Mouse (Mus musculus): ENCODE results near the gene Gm19668. TPM values are rescaled to one million over a fixed set of nuclear protein-coding genes. Genes with fewer than 3 reads are reported as not detected.
A peak's percentile ranks its signal among the peaks of the same experiment; 100 is the strongest.
"Not testable (repeated sequence)": the region's sequence is repeated elsewhere in the genome, so short reads cannot be mapped to it uniquely, and the experiment has no call there.

Gene Gm19668
- total RNA-seq (2021): not detected
- long read RNA-seq, experiment 1: 0 reads
- long read RNA-seq, experiment 2: 0 reads

DNA sequence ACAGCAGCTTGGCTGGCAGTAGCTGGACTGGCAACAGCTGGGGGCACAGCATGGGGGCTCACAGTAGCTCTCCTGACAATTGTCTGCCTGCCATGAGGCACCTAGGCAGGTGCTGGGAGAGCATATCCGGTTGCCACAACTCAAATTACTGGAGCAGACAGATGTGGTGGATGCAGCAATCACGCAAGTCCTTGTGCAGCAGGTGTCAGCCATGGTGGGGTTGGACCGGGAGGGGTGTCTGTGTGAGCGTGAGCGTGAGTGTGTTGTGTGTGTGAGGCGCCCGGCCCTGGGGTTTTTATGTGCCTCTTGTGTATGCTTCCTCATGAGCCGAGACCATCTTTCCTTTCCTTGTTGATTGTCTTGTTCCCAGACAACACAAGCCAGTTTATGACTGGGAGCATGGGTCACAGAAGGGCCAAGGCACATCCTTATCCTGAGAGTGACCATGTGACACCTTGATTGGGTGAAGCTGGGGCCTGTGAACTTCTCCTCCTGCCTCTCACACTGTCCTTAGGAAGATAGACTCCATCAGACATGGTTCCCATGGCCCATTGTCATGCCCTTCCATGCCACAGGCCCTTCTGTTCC, at the start of gene Gm19668:
Gm19668 (minus strand) TSS at position 213 of the 588 bp plus-strand sequence.
- DNase-seq: no peak

DNA sequence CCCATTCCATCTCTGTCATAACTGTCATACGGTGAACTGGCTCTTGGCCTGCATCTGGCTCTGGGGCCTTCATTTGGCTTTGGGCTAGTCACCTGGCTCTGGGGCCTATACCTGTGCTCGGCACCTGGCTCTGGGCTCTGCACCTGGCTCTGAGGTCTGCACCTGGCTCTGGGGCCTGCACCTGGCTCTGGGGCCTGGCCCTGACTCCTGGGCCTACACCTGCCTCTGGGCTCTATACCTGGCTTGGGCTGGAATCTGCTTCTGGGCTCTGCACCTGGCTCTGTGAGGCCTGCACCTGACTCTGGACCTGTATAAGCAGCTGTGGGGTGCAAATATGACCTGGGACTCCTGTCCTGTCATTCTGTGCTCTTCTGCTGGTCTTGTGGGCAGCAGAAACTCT, 48.6 kb upstream of the Gm19668 start:
- DNase-seq: no peak

DNA sequence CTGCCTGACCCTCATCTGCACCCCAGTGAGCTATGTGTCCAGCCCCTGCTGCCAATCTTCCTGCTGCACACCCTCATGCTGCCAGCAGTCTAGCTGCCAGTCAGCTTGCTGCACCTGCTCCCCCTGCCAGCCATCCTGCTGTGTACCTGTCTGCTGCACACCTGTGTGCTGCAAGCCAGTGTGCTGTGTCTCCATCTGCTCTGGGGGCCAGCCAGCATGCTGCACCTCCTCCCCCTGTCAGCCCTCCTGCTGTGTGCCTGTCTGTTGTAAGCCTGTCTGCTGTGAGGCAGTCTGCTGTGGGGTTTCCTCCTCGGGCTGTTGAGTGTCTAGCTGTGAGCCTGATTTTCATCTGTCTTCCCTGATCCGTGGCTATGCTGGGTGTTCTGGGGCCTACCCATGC, 48.0 kb upstream of the Gm19668 start:
- DNase-seq: no peak

DNA sequence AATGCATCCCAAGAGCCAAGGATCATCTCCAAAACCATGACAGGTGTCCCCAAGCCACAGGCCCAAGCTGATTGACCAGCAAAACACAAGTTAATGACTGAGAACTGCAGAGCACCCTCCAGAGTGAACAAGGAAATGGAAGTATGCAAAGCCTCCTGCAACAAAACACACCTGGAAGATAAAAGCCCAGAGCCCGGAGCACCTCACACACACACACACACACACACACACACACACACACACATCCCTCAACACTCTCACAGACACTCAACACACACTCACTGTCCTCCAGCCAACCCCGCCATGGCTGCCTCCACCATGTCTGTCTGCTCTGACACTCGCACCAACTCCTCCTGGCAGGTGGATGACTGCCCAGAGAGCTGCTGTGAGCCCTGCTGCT, 47.6 kb upstream of the Gm19668 start, which contains the start of gene Gm36176:
Gm36176 (plus strand) TSS at position 301 of the 400 bp plus-strand sequence.
- DNase-seq: no peak

DNA sequence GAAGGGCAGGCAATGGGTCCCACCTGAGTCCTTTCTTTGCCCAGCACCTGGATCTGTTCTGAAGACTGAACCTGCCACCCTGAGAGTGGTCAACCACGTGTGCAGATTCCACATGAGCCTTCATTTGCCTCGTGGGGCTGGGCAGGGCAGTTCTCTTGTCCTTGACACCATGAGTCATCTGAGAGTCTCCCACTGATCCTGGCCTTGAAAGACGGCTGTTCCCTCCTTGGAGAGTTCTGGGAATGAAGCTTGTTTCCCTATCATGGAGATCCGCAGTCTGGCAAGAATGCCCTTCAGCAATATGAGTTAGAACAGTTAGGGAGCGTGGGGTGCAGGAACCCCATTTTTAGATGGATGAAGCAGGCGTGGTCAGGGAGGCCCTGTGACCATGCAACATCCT, 40.1 kb upstream of the Gm19668 start:
- DNase-seq: no peak

DNA sequence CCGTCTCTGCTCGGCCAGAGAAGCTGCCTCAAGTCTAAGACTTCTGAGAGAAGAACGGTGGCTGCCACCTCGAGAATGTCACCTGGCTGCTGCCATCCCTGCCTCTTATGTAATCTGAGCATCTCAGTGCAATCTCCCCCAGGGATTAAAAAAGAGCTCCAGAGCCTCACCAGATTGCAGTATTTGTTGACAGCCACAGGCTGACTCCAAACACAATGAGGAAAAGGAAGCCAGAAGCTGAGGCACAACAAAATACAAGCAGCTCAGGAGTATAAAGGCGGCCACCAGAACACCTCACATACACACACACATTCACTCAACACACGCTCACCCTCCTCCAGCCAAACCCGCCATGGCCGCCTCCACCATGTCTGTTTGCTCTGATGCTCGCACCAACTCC, 36.7 kb upstream of the Gm19668 start, which contains the start of gene Krtap10-10:
Krtap10-10 (plus strand) TSS at position 301 of the 400 bp plus-strand sequence.
- DNase-seq: no peak

DNA sequence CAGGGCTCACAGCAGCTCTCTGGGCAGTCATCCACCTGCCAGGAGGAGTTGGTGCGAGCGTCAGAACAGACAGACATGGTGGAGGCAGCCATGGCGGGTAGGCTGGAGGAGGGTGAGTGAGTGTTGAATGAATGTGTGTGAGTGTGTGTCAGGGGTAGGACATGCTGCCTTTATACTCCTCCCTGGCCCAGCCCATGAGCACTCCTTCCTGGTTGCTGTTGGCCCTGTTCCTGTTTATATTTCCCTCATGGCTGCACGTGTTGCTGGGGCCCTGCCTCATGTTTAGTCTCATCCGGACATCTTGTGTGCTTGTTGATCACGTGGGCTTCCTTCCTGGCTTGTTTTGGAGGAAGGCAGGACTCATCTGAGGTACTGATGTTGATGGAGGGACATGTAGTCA, 28.0 kb upstream of the Gm19668 start, which contains the start of gene Krtap10-4:
Krtap10-4 (minus strand) TSS at position 145 of the 400 bp plus-strand sequence.
- DNase-seq: no peak

DNA sequence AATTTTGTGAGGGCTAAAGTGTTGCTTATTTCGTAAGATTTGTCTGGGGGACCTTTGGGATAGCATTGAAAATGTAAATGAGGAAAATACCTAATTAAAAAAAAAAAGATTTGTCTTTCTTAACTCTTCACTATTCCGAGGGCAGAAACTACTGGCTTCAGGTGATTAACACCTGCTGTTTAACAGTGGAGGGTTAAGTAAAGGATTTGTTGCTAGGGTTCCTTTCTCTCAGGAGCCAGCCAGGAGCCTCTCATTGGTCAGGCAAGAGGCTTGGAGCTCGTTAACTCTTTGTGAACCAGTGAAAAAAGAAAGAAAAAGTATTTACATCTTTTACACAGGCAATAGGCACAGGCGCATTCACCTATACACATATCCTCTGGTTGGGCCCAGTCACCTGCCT, 20.3 kb upstream of the Gm19668 start:
- no peak for DNase-seq

DNA sequence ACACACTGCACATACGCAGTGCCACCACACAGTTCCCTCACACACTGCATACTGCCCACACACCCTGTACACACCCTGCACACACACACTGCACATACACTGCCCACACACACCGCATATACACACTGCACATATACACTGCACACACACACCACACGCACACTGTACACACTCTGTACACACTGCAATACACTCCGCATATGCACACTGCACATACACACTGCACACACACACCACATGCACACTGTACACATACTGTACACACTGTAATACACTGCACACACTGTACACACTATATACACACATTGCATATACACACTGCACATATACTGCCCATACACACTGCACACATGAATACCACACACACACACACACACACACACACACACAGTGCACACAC, 19.6 kb upstream of the Gm19668 start:
- no peak for DNase-seq

DNA sequence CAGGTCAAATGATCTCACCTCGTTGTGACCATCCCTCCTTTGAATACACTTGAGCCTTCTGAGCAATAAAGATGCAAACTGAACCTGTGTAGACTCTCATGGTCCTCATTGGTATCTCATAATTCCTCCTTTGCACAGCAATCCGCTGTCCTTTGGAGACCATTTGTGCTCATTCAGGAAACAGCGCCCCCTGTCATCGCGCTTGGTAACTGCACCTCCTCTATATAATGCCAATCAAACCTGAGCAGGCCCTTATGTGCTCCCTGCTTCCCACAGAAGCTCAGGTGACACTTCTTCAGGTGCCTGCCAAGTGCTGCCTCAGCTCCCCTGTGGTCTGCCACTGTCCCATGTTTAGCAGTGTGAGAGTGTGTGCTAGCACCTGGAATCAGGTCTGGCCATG, 16.6 kb upstream of the Gm19668 start:
- DNase-seq: peak; percentile 34

DNA sequence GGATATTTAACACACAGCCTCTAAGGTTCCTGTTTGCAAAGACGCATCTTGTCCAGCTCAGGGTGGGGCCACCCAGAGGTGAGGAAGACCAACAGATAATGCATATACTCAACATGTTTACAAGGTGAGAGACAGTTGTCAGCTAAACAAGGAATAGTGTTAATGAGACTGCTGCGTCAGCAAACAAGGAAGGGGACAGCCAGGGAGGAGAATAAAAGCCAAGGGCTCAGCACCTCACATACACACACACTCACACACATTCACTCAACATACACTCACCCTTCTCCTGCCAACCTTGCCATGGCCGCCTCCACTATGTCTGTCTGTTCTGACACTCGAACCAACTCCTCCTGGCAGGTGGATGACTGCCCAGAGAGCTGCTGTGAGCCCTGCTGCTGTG, 15.4 kb upstream of the Gm19668 start, which contains the start of gene Gm2696:
Gm2696 (plus strand) TSS at position 301 of the 400 bp plus-strand sequence.
- no peak for DNase-seq

DNA sequence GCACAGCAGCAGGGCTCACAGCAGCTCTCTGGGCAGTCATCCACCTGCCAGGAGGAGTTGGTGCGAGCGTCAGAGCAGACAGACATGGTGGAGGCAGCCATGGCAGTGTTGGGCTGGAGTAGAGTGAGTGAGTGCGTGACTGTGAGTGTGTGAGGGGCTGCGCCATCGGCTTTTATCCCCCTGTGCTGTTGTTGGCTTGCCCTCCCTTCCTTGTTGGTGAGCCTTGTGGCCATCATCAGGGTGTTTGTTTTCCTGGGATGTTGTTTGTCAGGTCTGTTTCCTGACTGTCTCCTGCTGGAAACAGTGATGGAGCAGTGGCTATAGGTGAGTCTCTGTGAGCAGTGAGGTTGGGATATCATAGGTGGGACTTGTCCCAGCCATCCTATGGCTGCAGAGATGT, 12.8 kb upstream of the Gm19668 start, which contains the start of gene Gm9507:
Gm9507 (minus strand) TSS at position 101 of the 400 bp plus-strand sequence.
- DNase-seq: no peak

DNA sequence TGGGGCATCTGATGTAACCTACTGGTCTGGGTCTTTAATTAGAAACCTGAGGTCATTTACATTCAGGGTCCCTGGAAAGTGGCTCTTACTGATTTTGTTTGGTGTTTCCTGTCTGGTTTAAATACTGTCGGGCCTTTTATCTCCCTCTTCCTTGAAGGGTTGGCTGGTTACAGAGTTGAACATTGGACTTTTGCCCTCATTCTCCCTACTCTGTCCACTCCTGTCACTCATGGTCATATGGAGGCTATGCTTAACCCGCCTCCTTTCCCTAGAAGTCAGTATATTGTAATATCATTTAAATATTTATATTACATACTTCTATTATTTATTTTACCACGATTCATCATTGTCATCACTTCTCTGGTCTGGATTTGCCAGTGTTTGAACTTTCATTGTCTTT, 5.2 kb upstream of the Gm19668 start:
- DNase-seq: no peak

DNA sequence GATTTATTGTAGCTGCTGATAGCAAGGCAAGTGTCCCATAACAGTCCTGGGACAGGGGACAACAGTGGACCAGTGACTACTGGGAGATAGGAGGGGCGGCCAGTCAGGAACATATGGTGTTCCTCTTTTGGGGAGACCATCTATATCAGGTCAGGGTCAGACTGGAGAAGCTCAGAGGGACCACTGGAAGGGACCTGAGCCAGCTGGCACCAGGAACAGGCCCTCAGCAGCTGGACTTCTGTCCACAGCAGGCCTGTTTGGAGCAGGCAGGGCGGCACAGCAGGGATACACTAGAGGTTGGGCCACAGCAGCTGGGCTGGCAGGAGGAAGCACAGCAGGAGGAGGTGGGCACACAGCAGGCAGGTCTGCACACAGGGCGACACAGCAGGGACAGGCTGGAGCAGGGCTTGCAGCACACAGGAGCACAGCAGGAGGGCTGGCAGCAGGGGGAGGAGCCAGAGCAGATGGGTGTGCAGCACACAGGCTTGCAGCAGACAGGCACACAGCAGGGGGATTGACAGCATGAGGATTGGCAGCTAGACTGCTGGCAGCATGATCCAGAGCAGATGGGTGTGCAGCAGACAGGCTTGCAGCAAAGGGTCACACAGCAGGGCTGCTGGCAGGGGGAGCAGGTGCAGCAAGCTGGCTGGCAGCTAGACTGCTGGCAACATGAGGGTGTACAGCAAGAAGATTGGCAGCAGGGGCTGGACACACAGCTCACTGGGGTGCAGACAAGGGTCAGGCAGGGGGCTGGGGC, 591 bp downstream of the Gm19668 start:
- not testable (repeated sequence) for DNase-seq

DNA sequence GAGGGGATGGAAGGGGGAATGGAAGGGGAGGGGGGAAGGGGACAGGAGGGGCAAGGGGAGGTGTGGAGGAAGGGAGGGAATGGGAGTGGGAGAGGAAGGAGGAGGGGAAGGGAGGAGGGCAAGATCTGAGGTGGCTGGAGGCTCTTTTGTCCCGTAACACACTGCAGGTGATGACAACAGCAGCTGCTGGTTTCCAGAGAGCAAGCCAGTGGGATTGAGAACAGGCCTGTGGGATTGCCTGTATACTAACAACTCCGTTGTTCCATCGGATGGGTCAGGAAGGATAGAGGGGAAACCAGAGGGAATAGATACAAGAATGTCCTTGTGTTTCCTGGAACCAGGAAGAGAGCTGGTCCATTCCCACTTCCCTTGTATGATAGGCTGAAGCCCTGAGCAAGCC, 1.3 kb downstream of the Gm19668 start:
- DNase-seq: no peak

DNA sequence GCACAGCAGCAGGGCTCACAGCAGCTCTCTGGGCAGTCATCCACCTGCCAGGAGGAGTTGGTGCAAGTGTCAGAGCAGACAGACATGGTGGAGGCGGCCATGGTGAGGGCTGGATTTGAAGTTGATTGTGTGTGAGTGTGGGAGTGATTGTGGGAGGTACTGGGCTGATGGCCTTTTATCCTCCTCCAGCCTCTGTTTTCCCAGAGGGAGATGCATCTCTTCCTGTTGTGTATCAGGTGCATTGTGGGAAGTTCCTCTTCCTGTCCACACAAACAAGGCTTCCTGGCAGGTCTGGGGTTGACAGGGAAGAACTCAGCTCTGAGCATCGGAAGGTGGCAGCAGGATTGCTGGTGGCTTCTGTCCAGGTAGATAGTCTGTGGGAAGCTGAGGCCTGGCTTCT, 4.0 kb downstream of the Gm19668 start, which contains the start of gene Gm9639:
Gm9639 (minus strand) TSS at position 101 of the 400 bp plus-strand sequence.
- no peak for DNase-seq

DNA sequence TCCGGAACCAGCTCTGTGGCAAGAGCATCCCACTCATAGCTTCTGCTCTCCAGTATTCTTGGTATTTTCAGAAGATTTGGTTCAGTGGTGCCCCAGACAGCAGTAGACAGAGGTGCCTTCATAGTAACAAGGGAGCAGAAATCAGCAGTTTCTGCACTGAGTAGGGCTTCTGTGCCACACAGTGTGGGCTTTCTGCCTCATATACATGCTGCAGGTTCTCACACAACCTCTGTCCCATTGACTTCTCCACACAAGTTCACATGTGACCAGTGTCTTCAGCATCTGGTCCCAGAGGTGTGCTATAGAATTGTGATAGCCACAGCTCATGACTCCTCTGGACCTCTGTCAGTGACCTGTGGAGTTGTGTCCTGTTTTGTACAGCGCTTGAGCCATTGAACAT, 10.3 kb downstream of the Gm19668 start:
- no peak for DNase-seq

DNA sequence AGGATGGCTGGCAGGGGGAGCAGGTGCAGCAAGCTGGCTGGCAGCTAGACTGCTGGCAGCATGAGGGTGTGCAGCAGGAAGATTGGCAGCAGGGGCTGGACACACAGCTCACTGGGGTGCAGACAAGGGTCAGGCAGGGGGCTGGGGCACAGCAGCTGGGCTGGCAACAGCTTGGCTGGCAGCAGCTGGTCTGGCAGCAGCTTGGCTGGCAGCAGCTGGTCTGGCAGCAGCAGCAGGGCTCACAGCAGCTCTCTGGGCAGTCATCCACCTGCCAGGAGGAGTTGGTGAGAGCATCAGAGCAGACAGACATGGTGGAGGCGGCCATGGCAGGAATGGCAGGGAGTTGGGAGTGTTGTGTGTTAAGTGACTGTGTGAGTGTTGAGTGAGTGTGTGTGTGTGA, 11.1 kb downstream of the Gm19668 start, which contains the start of gene Gm7137:
Gm7137 (minus strand) TSS at position 325 of the 400 bp plus-strand sequence.
- DNase-seq: not testable (repeated sequence)

DNA sequence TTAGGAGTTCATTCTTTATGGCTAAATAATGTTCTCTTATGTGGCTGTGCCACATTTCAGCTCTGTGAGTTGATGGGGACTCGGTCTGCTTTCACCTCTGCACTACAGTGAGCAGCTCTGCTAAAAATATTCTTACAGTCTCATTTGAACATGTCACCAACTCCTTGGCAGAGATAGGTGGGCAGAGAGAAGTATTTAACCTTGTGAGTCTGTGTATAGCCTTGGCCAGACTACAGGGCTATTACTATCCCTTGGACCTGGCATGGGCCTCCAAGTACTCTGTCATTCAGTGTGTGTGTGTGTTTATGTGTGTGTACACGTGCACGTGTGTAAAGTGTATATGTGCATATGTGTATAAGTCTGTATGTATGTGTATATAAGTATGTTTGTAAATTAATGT, 15.5 kb downstream of the Gm19668 start:
- not testable (repeated sequence) for DNase-seq

DNA sequence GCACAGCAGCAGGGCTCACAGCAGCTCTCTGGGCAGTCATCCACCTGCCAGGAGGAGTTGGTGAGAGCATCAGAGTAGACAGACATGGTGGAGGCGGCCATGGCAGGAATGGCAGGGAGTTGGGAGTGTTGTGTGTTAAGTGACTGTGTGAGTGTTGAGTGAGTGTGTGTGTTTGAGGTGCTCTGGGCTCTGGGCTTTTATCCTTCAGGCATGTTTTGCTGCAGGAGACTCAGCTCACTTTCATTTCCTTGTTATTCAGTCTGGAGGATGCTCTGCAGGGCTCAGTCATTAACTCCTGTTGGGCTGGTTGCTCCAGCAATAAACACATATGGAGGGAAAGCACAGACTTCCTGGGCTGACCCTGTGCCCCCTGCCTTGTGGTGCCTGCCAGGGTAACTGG, 16.5 kb downstream of the Gm19668 start, which contains the start of gene Gm3250:
Gm3250 (minus strand) TSS at position 101 of the 400 bp plus-strand sequence.
- not testable (repeated sequence) for DNase-seq

DNA sequence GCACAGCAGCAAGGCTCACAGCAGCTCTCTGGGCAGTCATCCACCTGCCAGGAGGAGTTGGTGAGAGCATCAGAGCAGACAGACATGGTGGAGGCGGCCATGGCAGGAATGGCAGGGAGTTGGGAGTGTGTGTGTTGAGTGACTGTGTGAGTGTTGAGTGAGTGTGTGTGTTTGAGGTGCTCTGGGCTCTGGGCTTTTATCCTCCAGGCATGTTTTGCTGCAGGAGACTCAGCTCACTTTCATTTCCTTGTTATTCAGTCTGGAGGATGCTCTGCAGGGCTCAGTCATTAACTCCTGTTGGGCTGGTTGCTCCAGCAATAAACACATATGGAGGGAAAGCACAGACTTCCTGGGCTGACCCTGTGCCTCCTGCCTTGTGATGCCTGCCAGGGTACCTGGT, 22.1 kb downstream of the Gm19668 start, which contains the start of gene Gm7138:
Gm7138 (minus strand) TSS at position 101 of the 400 bp plus-strand sequence.
- DNase-seq: not testable (repeated sequence)

DNA sequence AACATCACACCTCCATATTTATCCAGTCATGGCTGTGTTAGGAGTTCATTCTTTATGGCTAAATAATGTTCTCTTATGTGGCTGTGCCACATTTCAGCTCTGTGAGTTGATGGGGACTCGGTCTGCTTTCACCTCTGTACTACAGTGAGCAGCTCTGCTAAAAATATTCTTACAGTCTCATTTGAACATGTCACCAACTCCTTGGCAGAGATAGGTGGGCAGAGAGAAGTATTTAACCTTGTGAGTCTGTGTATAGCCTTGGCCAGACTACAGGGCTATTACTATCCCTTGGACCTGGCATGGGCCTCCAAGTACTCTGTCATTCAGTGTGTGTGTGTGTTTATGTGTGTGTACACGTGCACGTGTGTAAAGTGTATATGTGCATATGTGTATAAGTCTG, 26.8 kb downstream of the Gm19668 start:
- not testable (repeated sequence) for DNase-seq

DNA sequence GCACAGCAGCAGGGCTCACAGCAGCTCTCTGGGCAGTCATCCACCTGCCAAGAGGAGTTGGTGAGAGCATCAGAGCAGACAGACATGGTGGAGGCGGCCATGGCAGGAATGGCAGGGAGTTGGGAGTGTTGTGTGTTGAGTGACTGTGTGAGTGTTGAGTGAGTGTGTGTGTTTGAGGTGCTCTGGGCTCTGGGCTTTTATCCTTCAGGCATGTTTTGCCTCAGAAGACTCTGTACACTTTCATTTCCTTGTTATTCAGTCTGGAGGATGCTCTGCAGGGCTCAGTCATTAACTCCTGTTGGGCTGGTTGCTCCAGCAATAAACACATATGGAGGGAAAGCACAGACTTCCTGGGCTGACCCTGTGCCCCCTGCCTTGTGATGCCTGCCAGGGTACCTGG, 27.7 kb downstream of the Gm19668 start, which contains the start of gene Gm3238:
Gm3238 (minus strand) TSS at position 101 of the 400 bp plus-strand sequence.
- not testable (repeated sequence) for DNase-seq

Measured in adrenal gland, postnatal 10 days (tissue).